Mouse (Mus musculus): ENCODE results near the gene Slc25a45.

Gene Slc25a45

DNA sequence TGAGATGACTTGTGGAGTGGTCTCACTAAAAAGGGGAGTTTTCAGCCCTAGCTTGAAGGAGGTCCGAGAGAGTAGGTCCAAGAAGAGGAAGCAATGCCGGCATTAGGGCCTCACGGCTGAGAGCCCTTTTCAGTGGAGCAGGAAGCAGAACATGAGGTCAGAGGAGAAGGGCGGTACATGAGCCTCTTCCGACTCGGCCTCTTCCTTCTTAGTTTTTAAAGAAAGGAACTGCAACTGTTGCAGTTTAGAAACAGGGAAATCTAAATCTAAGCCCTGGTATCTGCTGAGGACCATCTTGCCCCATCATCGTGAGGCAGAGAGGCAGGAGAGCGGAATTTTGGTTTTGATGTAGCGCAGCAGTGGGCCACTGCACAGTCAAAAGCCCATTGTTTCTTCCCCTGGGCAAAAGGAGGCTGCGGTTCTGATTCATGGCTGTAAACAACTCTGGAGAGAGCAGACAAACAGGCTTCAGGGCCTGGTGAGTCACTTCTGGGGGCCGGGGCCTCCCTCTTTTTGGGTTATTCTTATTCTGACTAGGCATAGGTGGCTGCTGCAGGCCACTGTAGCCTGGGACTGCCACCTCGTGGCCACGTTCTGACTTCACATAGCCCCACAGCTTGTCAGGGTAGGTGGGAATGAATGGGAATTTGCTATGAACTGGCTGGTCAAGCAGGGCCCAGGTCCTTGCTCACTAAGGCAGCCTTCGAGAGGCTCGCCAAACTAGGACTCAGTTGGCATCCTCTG, at the start of gene Slc25a45:
Gene Slc25a45 (plus strand): TSS at position 191 of the 744 bp plus-strand sequence.
- DNase-seq, result peak; percentile 97

DNA sequence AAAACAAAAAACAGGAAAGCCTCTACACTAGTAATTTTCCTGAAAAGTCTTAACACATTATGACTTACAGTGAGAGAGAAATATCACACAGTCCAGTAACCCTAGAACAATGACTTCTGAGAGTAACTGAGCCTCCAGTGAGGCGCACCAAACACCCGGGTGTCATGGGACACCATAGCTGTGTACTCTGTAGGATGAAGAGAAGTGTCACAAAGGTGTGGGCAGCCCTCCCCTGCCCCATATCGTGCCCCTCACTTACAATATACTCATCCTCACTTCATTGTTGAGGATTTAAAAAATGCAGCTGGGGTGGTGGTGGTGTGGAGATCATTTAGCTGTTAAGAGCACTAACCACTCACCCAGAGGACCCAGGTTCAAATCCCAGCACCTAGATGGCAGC, 49.5 kb upstream of the Slc25a45 start:
- no peak for DNase-seq

DNA sequence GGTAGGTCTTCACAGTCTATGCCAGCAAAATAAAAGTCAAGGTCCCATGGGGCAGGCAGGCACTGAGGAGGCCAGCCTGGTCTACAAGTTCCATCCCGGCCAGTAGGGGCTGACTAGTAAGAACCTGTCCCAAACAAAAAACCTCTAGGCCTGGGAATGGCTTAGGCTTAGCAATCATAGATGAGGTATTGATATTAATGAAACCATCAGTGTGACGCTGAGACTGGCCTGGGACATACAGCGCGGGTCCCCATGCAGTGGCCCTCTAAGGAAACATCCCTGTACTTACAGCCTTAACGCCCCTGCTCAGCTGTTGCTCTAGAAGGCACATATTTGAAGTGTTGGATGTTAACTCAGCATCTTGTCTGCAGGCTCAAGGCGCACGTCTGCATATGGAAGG, 48.7 kb upstream of the Slc25a45 start:
- DNase-seq, result no peak

DNA sequence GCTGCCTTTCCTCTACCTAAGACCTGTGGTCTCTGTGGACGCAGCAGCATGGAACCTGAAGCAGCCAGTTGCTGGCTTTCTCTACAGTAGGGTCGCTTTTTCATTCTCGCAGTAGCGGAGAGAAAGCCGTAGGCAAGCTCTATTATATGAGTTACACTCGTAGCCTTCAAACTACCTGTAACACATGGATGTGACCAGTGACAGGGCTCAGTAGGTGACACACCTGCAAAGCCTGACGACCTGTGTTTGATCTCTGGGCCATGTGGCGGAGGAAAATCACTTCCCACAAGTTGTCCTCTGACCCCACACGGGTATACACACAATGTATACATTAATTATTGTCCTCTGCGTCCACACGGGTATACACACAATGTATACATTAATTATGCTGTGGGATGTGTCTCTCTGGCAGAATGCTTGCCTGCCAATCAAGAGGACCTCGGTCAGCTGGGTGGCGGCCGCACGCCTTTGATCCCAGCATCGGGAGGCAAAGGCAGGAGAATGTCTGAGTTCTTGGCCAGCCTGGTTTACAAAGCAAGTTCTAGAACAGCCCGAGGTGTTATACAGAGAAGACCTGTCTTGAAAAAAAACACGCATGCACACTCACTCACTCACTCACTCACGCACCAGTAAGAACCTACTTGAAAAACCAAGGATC, 47.5 kb upstream of the Slc25a45 start:
- DNase-seq, result peak; percentile 90

DNA sequence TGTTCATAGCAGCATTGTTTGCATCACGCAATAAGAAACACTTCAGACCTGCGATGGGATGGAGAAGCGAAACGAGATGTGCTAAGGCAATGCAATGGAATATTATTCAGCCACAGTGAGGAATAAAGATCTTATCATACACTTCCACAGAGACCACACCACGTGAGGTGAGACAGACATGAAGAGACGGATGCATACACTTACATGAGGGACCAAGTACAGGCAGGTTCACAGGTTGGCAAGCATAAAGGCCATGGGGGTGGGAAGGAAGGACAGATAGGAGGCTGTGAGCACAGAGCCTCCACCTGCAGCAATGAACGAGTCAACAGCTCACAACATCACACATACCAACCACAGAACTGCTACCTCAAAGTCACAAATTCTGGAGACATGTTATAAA, 46.8 kb upstream of the Slc25a45 start:
- peak; percentile 92 for DNase-seq

DNA sequence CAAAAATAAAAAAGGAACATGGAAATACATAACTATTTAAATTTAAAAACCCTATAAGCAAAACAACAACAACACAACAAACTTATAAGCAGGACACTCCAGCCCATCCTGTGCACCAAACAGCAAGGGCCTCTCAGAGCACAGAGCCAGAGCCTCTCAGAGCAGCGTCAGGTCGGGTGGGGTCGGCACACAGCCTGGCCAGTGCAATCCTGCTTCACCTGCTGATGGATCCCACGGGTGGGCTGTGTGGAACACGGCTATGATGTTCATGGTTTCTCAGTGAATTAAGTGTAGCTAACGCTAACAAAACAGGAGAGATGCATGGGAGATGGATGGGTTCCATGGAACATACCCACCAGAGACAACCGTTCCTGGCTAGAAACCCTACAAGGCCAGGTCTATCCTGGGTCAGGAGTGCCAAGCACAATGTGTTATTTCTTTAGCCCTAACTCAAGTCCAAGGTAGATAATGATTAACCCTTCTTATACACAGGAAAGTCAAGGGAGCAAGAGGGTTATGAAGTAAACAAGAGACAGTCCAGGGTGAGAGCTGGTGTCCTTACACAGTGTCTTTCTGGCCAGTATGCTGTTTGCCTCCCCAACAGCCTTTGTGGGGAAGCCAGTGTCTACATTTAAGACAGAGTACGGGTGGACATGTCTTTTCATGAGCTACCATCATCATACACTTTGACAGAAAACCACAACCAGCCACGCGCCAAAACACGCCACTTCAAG, 46.2 kb upstream of the Slc25a45 start:
- DNase-seq, result no peak

DNA sequence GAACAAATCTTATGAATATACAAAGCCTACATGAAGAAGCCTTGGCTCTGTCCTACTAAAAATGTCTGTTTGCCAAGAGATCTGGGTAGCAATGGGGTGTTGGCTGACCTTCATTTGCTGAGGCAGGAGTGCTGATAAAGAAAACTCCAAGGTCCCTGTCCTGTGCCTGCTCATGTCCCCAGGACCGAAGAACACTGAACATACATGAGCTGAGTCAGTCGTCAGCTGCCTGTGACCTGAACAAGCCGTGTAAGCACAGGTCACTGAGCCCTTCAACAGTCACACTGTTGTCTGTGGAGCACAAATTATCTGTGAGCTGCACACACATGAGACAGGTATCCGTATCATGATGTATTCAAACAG, 45.7 kb upstream of the Slc25a45 start:
- DNase-seq, result peak; percentile 91

DNA sequence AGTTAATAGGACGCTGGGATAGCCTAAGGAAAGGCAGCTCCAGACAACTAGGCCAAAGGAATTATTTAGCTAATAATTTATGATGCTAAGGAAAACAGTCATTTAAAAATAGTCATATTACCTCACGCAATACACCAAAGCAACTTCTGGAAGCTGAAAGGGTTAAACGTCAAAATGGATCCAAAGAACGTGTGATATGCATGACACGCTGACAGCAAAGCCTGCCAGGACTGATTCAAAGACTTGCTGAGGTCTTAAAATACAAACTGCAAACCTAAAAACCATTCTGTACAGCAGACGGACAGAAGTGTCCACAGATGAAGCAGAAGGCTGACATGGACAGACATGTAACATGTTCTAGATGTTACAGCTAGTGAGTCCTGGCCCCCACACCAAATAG, 45.3 kb upstream of the Slc25a45 start:
- DNase-seq, result no peak

DNA sequence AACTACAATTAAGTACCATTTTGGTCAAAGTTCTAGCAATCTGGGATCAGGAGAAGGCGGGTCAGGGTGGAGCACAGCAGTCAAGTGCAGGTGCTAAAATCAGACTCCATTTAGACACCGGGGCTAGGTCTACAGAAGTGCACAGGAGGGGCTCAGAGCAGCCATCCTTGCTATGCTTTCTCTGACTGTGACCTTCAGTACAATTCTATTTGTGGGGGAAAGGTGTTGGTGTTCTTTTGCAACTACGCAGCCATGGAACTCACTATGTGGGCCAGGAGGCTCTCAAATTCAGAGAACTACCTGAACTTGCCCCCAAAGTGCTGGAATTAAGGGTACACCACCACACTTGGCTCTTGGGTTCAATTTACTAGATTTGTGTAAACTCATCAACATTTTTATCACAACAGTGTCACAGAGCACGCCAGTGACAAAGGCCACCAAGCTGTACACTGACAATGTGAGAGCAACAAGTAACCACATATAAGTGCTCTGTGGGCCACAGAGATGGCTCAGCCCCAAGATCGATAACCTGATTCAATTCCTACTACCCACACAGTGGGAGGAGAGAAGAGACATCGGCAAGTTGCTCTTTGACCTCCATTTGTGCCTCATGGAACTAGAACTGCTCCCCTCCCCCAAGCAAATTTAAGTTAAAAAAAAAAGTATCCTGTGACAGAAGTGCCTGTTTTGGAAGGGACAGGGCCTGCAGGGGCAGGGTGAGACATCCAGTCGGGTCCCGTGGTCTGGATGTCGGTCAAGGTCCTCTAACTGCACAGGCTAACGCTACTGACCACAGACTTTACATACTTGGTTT, 44.1 kb upstream of the Slc25a45 start:
- DNase-seq, result peak; percentile 91

DNA sequence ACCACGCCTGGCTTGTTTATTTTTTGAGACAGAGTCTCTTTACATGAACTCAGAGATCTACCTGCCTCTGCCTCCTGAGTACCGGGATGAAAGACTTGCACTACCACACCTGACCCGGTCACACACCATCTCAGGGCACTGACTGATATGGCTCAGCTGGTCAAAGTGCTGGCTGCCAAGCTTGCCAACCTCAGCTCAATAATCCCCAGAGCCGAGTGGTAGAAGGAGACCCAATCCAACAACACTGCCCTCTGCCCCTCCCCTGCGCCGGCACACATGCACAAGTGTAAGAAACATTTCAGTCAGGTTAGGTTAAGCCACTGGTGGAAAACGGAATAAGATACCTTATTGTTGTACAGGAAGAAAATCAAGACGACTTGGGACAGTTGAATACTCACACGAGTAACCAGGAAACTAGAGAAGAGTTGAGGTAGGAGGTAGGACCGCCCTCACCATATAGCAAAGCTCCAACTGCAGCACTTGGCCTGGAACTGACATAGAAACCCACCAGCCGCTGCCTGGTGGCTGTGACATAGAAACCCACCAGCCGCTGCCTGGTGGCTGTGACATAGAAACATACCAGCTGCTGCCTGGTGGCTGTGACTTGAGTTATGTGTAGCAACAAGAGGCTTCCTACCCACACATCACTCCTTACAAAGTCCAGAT, 43.2 kb upstream of the Slc25a45 start:
- peak; percentile 93 for DNase-seq

DNA sequence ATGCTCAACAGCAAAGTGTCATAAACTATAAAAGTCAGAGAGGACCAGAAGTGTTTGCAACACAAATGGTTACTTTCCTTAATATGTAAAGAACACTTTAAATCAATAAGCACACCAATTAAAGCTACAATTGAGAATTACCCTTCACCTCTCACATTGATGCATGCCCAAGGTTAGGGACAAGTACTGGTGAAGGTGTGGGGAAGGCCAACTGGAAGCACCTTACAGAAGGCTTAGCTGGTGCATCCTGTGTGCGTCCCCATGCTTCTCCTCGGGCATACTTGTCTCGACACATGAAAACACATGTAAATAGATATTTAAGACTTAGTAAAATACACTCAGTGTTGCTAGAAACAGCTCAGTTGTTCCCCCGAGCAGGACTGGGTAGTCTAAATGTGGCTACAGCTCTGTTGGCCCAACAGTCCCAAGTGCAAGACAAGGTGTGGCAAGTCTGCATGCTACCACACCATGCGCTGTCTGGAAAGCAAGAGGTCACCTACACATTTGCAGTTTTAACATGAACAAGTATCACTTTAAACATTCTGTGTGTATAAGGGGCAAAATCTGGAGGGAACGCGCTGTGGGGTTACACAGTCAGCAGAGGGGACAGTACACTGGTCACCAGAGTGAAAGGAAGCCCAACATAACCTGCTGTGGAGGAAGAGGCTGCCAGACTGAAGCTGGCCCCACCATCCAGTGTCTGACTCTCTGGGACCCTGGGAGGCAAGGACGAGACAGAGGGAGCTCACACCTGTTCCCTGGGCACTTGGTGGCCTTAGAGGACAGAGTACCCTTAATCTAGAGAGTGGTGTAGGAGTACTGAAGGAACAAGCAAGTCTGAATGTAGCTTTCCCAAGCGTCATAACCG, 42.3 kb upstream of the Slc25a45 start:
- DNase-seq, result no peak

DNA sequence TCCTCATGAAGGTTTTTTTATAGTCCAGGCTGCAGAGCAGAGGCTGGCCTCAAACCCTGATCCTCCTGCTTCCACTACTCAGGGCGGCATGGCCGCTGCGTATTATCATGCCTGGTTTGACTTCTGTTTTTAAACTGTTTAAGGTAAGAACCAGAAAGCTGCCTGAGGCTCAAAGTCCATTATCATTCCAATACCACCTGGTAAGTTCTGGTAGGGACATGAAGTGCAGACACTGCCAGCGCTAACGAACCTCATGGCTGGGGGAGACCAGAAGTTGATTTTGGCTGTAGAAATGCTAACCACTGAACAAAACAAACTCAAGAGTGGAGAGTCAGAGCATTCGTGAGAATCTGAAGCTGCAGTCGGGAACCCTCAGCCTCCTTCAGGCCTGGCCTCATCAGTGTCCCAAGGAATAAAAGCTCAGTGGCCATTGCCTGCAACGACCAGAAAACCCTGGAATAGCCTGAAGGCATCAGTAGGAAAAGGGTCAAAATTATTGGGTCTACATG, 41.6 kb upstream of the Slc25a45 start:
- DNase-seq, result peak; percentile 91

DNA sequence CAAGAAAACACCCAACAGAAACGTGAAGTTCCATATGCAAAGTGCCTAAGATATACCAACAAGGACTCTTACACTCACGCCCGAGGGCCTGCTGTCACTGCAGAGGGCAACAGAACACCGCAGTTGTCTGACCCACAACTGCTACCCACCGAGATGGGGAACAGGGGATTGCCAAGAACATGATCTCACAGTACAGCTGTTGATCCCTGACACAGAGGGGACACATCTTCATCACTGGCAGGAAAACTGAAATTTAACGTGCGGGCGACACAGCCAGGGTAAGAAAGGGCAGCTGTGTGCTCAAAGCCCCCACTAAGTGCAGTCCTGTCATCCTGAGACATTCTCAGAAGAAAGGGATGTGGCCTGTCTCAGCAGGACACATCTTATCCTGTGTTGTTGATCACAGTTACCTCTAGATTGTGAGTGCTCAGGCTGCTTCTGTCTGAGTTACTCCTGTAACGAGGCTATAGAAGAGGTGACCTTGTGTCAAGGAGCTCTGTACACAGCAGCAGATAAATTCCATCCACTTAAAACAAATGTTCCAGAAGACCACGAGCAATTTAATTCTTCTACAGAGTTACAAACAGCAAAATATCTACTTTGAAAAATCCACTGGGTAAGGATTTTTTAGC, 40.6 kb upstream of the Slc25a45 start:
- peak; percentile 94 for DNase-seq

DNA sequence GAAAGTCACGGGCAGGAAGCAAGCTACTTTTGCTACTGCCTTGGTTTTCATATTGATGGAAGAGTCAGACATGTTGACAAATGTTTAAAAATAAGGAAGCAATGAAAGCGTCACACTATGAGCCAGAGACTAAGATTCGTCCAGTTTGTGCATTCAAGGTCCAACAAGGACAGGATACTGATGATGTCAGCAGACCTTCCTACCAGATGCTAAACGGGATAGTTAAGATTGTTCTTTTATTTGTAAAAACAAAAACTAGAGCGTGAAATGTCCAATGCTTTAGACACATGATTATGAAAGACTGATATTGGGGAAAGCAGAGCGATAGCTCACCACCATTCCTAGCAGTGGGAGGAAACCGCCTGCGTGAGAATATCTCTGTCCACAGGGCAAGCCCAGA, 40.0 kb upstream of the Slc25a45 start:
- no peak for DNase-seq

DNA sequence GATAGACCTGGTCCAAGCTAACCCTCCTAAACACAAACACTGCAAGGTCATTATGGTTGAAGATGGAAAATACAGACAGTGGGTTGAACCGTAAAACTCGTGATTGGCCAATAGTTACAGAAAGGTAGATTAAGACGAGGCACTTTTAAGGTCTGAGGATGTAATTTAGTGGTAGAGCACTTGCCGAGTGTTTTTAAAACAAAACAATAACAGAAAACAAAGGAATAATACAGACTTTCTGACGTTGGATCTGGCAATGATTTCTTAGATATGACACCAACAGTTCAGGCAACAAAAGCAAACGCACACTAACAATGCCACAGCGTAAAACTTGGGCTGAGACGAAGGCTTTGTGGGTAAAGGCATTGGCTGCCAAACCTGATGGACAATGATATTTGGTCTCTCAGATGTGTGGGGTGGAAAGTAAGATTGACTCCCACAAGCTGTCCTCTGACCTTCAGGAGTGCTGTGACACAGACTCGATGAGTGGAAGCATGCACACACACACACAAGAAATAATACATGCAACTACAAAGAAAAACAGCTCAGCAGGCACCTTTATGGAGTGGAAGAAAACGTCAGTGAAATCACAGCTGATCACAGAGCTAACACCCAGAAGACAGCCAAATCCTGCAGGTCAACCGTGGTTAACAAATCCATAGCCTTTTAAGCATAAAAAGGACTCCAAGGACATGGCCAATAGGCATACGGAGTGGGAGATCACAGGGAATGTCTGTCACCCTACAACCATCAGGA, 39.3 kb upstream of the Slc25a45 start:
- DNase-seq, result no peak

DNA sequence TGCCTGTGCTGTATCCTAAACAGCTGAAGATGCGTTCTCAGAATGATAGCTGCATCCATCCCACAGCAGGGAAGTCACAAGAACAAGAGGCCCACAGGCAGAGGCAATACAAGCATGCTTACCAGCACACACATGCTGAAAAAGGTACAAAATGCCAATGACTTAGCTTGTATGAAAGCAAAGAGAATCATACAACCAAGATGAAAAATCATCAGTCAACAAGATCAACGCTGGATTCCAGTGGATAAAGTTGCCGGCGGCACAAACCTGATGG, 38.8 kb upstream of the Slc25a45 start:
- DNase-seq, result no peak

DNA sequence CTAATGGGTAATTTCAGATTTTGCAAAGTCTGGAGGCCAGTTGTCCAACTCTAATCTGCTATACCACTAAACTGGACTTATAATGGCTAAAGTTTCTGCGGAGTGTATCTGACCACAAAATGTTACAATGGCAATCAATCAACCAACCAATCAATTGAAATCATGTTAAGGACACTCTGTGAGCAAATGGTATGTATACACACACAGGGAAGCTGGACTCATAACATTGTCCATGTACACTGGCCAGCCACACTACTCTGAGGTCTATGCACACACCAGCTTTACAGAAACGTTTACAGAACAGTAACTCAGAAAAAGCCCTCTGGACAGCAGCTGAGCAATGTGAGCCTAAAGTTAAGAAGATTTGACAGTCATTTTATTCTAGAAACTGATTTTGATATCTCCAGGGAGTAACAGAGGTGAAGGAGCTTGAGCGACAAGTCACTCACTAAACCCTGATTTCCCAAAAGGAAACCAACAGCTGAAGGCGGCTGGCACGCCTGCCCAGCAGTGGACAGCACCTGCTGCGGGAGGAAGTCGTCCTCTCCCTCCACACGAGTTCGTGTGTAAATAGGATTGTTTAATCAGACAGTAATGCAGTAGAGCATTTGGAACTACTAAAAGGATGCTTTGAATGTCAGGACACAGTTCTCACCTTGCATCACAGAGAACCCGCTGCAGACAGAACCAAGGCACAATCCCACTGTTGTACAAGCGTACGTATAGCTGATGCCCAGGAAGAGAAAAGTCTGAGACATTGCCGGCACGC, 38.1 kb upstream of the Slc25a45 start:
- no peak for DNase-seq

DNA sequence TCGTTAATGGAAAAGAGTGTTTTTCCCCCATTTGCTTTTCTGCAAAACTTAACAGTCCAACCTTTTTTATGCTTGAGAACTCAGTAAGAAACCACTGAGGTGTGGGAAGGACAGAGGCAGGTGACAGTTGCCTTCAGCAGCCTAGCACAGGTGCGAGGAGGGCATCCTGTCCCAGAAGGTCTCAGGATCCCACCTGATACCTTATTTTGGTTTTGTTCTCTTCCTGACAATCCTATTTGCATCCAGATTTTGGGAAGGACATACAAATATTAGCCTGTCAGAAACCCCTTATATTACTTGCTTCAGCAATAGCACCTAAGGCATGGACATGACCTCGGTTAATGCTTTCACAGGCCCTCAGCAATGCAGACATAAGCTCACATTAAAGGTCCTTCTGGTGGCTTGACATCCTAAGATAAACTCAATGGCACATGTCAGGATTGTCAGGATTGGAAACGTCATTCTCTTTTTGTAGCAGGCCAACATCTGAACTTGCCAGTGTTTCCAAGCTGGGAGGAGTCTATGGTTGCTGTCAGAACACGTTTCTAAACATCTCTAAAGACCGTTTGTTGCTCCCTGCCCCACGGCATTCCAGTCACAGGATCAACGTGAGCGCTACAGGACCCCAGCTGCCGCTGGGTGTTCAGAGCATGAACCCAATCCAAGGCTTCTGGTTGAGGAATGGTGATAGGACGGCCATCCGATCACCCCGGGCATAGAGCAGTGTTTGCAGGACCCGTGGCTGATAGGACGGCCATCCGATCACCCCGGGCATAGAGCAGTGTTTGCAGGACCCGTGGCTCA, 37.3 kb upstream of the Slc25a45 start:
- peak; percentile 96 for DNase-seq

Measured in heart, adult 11 months (tissue).